Mouse (Mus musculus) neural tube, embryonic 13.5 days (tissue): ENCODE results near the gene Skida1. TPM values are rescaled to one million over a fixed set of nuclear protein-coding genes. Genes with fewer than 3 reads are reported as not detected.
A peak's percentile ranks its signal among the peaks of the same experiment; 100 is the strongest.

Experiments
- ATAC-seq: fragments of 200-750 bp; cut with Nextera tagmentation; 2 replicates; pipeline ENCODE4 v1.8.0; 2017; ENCODE audit warnings: low read depth, mild to moderate bottlenecking, moderate TSS enrichment, moderate library complexity
- H3K27ac ChIP-seq: fragments of 300-500 bp; sonication (generic); replicated peaks from 2 replicates; pipeline ENCODE4 v1.5.1; 2015; ENCODE audit warnings: moderate library complexity, mild to moderate bottlenecking, inconsistent platforms
- H3K27me3 ChIP-seq: fragments of 300-500 bp; sonication (generic); 2 replicates; pipeline ENCODE4 v1.6.1; 2015; ENCODE audit warnings: mild to moderate bottlenecking, inconsistent platforms
- H3K36me3 ChIP-seq: fragments of 300-500 bp; sonication (generic); 2 replicates; pipeline ENCODE4 v1.6.1; 2015; ENCODE audit warnings: mild to moderate bottlenecking, inconsistent platforms
- H3K4me1 ChIP-seq: fragments of 300-500 bp; sonication (generic); replicated peaks from 2 replicates; pipeline ENCODE4 v1.6.1; 2015; ENCODE audit warnings: inconsistent platforms
- H3K4me2 ChIP-seq: fragments of 300-500 bp; sonication (generic); 2 replicates; pipeline ENCODE4 v1.6.1; 2015; ENCODE audit warnings: inconsistent platforms, mild to moderate bottlenecking, moderate library complexity
- H3K4me3 ChIP-seq: fragments of 300-500 bp; sonication (generic); 2 replicates; pipeline ENCODE4 v1.5.1; 2015; ENCODE audit warnings: mild to moderate bottlenecking, inconsistent platforms
- H3K9ac ChIP-seq: fragments of 300-500 bp; sonication (generic); 2 replicates; pipeline ENCODE4 v1.6.1; 2015; ENCODE audit warnings: moderate library complexity, mild to moderate bottlenecking, inconsistent platforms
- H3K9me3 ChIP-seq: fragments of 300-500 bp; sonication (generic); 2 replicates; pipeline ENCODE4 v1.6.1; 2016; ENCODE audit warnings: inconsistent platforms
- WGBS: fragments of 180-500 bp; shearing (Covaris S2); methylation state at CpG from one replicate; pipeline ENCODE4 v1.1.7; 2015; 5-methylcytosine and 5-hydroxymethylcytosine counted together
- polyA plus RNA-seq: library from polyadenylated mRNA; unstranded; fragments of >200 nt; fragmentation: Nextera tagmentation; extraction: Ambion mirVana; gene quantifications from 2 replicates; pipeline ENCODE4 v1.2.1, GENCODE M21; 2015

Gene Skida1
- polyA plus RNA-seq, 1 experiment from 2014 or later = 8.2 TPM

DNA sequence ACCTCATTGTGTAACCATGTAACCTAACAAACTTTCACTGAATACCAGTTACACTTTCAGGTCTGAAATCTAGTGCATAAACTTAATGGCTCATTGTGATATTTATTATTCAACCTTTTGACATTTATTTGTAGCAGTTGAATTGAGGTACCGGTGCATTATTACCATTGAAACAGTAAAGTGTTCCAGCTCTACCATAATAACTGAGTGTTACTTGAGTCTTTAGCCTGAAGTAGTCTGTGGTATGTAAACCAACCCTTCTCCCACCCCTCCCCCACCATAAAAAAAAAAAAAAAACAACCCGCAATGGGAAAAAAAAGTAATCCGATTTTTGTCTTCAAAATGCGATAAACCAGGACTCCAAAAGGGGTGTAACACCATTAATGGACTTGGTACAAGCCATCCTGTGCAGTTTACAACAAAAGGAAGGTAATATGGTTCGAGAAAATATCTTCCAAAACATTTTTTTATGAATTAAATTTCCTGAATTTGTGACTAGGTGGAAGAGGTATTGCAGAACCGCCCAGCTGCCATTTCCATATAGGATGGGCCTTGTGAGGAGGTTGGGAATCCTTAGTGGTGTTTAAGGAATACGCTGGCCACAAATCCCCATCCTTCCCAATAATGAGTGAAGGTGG is 3.6 kb downstream of the Skida1 start:
- Histone ChIP-seq H3K4me1 (peaks cover 58% of the 10 kb centered on the region), H3K9ac (peak overlapping the region; percentile 100), H3K27ac (peak overlapping the region; percentile 100), H3K36me3 (no peaks in the 10 kb centered on the region), H3K9me3 (no peaks in the 10 kb centered on the region), H3K4me2 (peak overlapping the region; percentile 81), H3K4me3 (peak overlapping the region; percentile 97), H3K27me3 (no peaks in the 10 kb centered on the region)
- 3% methylated on average over 7 of the region's 7 CpGs for WGBS
- ATAC-seq = no peak

DNA sequence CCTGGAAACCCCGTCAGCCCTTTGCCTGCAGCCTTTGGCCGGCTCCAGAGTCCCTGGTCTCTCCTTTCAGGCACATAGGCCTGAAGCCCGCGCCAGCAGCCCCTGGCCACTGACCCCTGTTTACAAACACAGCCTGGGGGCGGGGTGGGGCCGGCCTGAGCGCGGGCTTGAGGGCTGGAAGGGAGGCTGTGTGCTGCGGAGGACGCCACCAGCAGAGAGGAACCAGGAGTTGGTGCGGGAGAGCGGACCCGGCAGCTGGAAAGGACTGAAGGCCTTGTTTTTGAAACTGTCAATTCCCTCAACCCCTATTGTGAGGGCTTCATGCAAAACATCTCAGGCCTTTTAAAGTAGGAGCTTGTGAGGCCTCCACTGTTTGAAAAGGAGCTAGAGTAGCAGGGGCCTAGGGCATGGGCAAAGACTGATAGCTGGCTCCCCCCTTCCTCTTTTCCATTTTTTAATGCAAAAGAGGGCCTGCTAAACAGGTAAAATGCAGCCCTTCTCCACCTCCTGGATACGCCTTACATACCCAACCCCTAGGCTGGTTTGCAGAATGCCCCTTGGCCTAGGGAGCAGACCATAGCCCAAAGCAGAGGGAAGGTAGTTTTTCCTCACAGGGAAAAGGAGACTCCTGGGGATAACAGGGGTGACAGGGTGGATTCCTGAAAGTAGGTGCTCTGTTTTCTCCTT is 7.5 kb downstream of the Skida1 start:
- Histone ChIP-seq H3K4me1 (peaks cover 70% of the 10 kb centered on the region), H3K27ac (peak overlapping the region; percentile 93), H3K9ac (peak overlapping the region; percentile 81), H3K27me3 (no peaks in the 10 kb centered on the region), H3K9me3 (no peaks in the 10 kb centered on the region), H3K4me2 (peak overlapping the region; percentile 81), H3K4me3 (peak overlapping the region; percentile 32), H3K36me3 (no peaks in the 10 kb centered on the region)
- peak; percentile 52 for ATAC-seq
- 3% methylated on average over 14 of the region's 14 CpGs for WGBS

DNA sequence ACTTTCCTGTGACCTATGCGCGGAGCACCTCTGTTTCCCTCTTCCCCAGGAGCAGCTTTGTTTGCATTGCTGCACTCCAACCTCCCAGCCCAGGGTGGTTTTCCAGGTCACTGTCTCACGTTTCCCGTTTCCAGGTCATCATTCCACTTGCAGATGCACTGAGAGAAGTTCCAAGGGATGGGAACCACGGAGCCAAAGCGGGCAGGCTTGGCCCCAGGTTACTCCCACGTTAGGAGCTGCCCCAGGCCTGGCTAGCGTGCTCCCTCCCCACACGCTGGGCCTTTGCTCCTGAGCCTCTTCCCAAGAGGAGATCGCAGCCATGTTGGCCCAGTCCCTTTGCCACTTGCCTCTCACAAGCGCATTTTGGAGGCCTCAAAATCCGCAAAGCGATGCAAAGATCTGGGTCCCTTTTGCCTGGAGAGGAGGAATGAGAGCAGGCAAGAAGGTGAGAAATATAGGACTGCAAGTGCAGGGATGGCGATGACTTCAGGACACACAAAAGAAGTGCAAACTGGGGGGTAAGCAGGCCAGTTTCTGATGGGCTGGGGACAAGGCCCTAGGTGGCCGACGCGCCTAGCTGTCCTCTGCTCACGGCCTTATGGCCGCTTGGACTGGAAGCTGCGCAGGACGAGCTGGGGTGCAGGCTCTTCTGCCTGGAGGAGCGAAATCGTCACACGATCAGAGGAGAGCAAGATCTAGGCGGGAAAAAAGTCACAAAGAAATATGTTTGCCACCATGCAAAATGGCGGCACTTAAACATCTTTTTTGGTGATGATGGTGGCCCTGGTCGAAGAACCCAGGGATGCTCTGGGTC is 8.3 kb downstream of the Skida1 start:
- peak overlapping the region; percentile 32 for H3K4me3 ChIP-seq
- peak overlapping the region; percentile 93 for H3K27ac ChIP-seq
- H3K9me3 ChIP-seq = no peaks in the 10 kb centered on the region
- no peaks in the 10 kb centered on the region for H3K27me3 ChIP-seq
- peak; percentile 54 for ATAC-seq
- H3K36me3 ChIP-seq = no peaks in the 10 kb centered on the region
- peaks cover 71% of the 10 kb centered on the region for H3K4me1 ChIP-seq
- H3K9ac ChIP-seq = peak overlapping the region; percentile 81
- WGBS = 8% methylated on average over 27 of the region's 27 CpGs
- H3K4me2 ChIP-seq = peak overlapping the region; percentile 81

DNA sequence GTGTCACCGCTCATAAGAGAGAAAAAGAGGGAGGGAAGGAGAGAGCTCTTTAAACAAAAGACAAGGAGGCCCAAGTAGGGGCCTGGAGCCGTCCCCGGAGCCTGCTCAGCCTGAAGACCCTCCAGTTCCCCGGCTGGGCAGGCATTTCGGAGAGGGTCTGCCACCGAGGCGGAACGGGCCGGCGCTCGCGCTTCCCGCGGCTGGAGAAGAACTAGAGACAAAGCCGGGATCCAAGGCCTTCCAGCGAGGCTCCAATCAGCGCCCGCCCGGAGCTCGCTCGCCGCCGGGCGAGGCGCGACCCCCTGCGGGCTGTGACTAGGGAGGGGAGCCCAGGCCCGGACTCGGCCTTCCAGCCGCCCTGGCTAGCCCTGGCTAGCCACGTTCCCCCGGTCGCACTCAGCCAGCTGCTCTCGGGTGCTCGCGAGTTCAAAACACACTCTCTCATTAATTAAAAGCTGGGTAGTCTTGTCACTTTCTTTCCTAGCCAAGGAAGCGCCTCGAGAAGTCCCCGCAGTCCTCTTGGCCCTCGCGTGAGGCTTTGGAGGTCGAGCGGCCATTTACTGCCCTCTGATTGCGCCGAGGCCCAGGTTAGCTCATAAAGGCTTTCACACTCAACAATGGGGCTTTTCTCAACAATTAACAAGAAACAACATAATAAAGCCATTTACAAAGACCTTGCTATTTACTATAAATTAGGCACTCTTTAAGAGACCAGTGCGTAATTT is 9.1 kb downstream of the Skida1 start:
- Histone ChIP-seq H3K4me2 (peak overlapping the region; percentile 81), H3K27me3 (no peaks in the 10 kb centered on the region), H3K36me3 (no peaks in the 10 kb centered on the region), H3K9ac (peak overlapping the region; percentile 81), H3K4me3 (peak overlapping the region; percentile 32), H3K27ac (peak overlapping the region; percentile 93), H3K9me3 (no peaks in the 10 kb centered on the region), H3K4me1 (peaks cover 75% of the 10 kb centered on the region)
- 2% methylated on average over 46 of the region's 46 CpGs for WGBS
- peak; percentile 64 for ATAC-seq

DNA sequence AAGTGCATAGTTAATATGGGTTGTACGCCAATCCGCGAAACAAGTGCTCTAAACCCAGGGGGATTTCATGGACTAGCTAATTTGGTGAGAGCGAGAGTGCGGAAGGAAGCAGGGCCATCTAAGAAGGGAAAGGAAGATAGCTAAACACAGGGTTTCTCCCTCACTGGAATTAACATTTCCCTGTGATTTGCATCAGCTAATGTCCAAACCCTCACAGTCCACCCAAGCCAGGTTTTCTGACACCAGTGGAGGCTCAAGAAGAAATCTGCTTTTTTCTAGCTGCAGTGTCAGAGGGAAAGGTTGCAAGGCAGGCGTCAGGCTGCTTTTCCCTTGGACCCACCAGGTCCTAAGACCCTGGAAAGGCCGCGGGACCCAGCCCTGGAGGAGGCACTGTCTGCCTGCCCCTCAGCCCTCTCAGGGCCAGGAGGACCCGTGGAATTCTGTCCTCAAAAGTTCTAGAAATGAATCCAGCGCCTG is 9.9 kb downstream of the Skida1 start:
- no peak for ATAC-seq

DNA sequence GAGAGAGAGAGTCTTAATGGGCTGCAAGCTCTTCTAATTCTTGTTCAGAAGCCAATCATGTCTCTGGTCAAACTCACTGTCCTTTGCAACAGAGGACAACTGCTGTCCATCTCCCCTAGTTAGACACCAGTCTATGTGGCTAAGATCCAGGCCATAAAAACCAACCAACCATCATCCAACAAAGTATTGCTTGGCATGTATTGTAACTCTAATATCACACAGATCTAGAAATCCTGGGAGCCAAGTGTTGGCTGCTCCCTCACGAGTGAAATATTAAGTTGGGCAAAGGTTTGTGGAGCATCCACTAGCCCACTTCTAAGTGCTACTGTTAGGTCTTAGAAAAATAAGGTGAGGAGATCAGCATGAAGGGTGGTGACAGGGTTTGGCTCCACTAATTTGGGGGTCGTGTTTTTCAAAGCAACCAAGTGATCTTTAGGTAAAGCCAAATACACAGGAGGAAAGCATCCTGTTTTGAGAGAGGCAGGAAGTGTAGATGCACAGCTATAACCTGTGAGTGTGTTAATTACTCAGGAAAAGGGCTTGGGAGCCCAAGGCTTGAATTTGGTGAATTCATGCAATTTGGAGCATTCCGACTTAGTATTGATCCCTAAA is 10.6 kb downstream of the Skida1 start:
- Histone ChIP-seq H3K36me3 (no peaks in the 10 kb centered on the region), H3K9me3 (no peaks in the 10 kb centered on the region), H3K4me1 (peaks cover 77% of the 10 kb centered on the region), H3K4me3 (no peak overlapping the region), H3K4me2 (no peak overlapping the region; the same call in 1 of the 2 replicates), H3K27me3 (no peaks in the 10 kb centered on the region), H3K27ac (no peak overlapping the region), H3K9ac (no peak overlapping the region)
- no peak for ATAC-seq
- whole genome bisulfite sequencing = 52% methylated on average over 3 of the region's 3 CpGs

More for the DNA sequence above, 9.9 kb downstream of the Skida1 start:
- peak overlapping the region; percentile 81 for H3K4me2 ChIP-seq
- peak overlapping the region; percentile 81 for H3K9ac ChIP-seq
- no peaks in the 10 kb centered on the region for H3K27me3 ChIP-seq
- H3K36me3 ChIP-seq = no peaks in the 10 kb centered on the region
- H3K27ac ChIP-seq = peak overlapping the region; percentile 93
- peak overlapping the region; percentile 32 for H3K4me3 ChIP-seq
- no peaks in the 10 kb centered on the region for H3K9me3 ChIP-seq
- 21% methylated on average over 10 of the region's 10 CpGs for WGBS
- peaks cover 75% of the 10 kb centered on the region for H3K4me1 ChIP-seq

DNA sequence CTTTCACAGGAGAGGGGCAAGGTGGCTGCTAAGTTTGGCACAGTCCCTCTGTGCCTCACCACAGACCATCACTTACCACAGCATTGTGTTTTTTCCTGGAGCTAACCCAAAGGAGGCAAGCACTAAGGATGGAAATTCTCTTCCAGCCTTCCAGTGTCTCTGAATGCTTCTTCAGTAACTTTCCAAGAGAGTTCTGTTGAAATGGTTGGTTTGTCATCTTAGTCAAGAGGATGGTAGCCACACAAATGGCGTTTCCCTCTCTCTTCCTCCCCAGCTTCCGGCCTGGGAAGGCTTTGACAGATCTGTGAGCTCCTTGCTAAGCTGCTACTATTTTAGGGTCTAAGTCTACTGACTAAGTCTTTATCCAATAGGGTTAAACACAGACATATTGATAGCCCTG is 11.4 kb downstream of the Skida1 start, which contains the start of gene A930004D18Rik:
Gene A930004D18Rik (minus strand): TSS at position 247 of the 400 bp plus-strand sequence.
- H3K4me2 ChIP-seq = no peak within 1 kb of the TSS; the same call in 1 of the 2 replicates

DNA sequence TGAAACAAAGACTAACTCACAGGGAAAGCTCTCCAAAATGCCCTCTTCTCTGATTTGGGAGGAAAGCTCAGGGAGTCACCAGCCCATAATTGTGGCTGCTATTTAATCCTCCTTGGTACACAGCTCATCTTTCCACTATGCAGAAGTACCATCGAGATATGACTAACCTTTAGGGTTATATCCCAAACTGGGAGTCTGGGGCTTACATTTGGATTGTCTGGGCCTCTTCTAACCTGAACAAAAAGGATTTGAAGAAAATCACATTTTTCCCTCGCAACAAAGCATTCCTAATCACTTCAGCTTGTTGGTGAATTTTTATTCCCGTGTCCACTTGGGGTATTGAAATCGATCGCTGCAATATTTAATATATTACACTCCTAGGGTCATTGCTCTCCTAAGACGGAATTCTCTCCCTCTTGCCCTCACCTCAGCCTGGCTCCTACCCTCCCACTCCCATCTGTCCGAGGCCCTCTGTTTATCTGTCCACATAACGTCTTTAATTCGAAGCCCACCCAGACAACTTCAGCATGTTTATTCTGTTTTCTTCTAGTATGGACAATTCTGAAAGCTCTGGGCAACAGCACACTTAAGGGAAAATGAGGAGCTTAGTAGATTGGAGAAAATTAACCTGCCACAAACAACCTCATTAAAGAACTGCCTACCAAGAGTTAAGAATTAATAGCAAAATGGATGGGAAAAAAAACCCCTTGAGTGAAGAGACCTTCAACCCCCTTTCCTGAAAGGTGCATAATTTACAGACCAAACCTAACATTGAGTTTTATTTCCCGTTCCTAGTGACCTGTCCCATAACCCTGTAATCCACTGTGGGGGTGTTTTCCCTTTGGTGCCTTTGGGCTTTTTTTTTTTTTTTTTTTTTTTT is 14.2 kb downstream of the Skida1 start:
- Histone ChIP-seq H3K4me2 (no peak overlapping the region; the same call in 1 of the 2 replicates), H3K9ac (peak overlapping the region; percentile 39; the same call in 1 of the 2 replicates), H3K27ac (no peak overlapping the region)

More for the DNA sequence above, 11.4 kb downstream of the Skida1 start, which contains the start of gene A930004D18Rik:
- 81% methylated on average over 2 of the region's 2 CpGs for WGBS
- Histone ChIP-seq H3K27me3 (no peaks in the 10 kb centered on the region), H3K36me3 (no peaks in the 10 kb centered on the region), H3K9ac (no peak within 1 kb of the TSS), H3K4me1 (peaks cover 77% of the 10 kb centered on the region), H3K27ac (no peak within 1 kb of the TSS), H3K9me3 (no peaks in the 10 kb centered on the region), H3K4me3 (no peak within 1 kb of the TSS)
- no peak for ATAC-seq

DNA sequence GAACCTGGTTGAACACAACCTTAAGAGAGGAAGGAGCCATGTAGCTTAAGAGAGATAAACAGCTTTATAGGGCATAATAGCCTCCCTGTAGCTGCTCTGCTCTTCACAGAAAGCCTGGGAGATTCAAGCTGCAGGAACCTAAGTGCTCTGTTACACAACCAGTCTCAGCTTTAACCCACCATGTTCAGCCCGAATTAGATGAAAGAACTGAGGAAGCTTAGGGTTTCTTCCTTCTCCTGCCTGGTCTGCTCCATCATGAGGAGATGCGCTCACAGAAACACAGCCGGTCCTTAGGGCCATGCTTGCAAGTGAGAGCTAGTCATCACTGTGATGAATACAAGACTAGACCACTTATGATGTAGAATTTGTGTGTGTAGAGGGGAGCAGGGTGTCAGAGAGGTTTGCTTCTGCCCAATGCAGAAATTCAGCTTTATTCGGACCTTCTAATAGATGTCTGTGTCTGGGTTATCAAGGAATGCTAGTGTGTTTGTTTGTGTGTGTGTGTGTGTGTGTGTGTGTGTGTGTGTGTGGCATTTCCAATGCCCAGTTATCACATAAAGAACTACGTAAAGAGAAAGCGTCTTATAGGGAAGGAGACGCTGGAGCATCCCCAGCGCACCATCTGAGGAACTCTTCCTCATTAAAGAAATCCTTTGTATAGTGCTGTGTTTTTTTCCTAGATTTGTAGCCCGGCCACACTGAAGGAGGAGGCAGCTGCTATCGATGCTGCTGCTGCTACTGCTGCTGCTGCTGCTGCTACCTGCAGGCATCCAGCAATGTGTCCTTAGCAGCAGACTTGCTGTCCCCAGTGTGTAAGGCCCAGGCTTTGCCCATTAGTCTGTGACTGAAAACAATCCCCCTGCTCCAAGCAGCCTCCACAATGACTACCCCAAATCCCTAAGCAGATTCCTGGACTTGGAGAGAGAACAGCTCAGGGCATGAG is 15.4 kb downstream of the Skida1 start:
- H3K4me3 ChIP-seq = no peak overlapping the region
- H3K4me2 ChIP-seq = peak overlapping the region; percentile 96
- H3K27me3 ChIP-seq = no peaks in the 10 kb centered on the region
- peak overlapping the region; percentile 55 for H3K27ac ChIP-seq
- ATAC-seq = peak; percentile 46; the same call in 1 of the 2 replicates
- peak overlapping the region; percentile 39 for H3K9ac ChIP-seq
- H3K4me1 ChIP-seq = peaks cover 69% of the 10 kb centered on the region
- no peaks in the 10 kb centered on the region for H3K36me3 ChIP-seq
- WGBS = 30% methylated on average over 10 of the region's 10 CpGs
- H3K9me3 ChIP-seq = no peaks in the 10 kb centered on the region

More for the DNA sequence above, 14.2 kb downstream of the Skida1 start:
- Histone ChIP-seq H3K4me3 (no peak overlapping the region), H3K27me3 (no peaks in the 10 kb centered on the region), H3K36me3 (no peaks in the 10 kb centered on the region), H3K9me3 (no peaks in the 10 kb centered on the region), H3K4me1 (peaks cover 74% of the 10 kb centered on the region)
- 46% methylated on average over 10 of the region's 10 CpGs for WGBS
- no peak for ATAC-seq
